Mouse (Mus musculus) myocyte (in vitro differentiated cells): ENCODE results near the gene Olfr1377. TPM values are rescaled to one million over a fixed set of nuclear protein-coding genes. Genes with fewer than 3 reads are reported as not detected.

Source experiments
- H3K27me3 ChIP-seq: one replicate; pipeline ENCODE4 v1.6.1; 2011; ENCODE audit not compliant: control insufficient read depth, insufficient read depth, insufficient read length
- H3K36me3 ChIP-seq: one replicate; pipeline ENCODE4 v1.6.1; 2011; ENCODE audit not compliant: control insufficient read depth, insufficient read depth
- H3K4me2 ChIP-seq: one replicate; pipeline ENCODE4 v1.6.1; 2011; ENCODE audit warnings: low read depth, control low read depth
- H3K4me3 ChIP-seq: one replicate; pipeline ENCODE4 v1.5.1; 2011; ENCODE audit warnings: mild to moderate bottlenecking, control low read depth, moderate library complexity
- H3K79me2 ChIP-seq: one replicate; pipeline ENCODE4 v1.6.1; 2011; ENCODE audit not compliant: control insufficient read depth, insufficient read depth
- H3ac ChIP-seq: one replicate; pipeline ENCODE4 v1.6.1; 2011; ENCODE audit not compliant: control insufficient read depth, insufficient read length
- CEBPB ChIP-seq: IDR thresholded peaks from 2 replicates; pipeline ENCODE4 v1.6.1; 2011; ENCODE audit warnings: mild to moderate bottlenecking, moderate library complexity; ENCODE audit not compliant: poor library complexity, insufficient read depth, severe bottlenecking
- E2F4 ChIP-seq: IDR thresholded peaks from one replicate; pipeline ENCODE4 v1.6.1; 2011; ENCODE audit warnings: mild to moderate bottlenecking, control low read depth, moderate library complexity; ENCODE audit not compliant: insufficient read depth
- MAX ChIP-seq: IDR thresholded peaks from one replicate; pipeline ENCODE4 v1.6.1; 2011; ENCODE audit warnings: low read depth, mild to moderate bottlenecking, control low read depth
- MYOD1 ChIP-seq, 3 experiments: IDR thresholded peaks; one replicate each; pipeline ENCODE4 v1.6.1; 2011; ENCODE audit warnings: control low read depth in 2 of 3, low read depth in 2 of 3, mild to moderate bottlenecking in 2 of 3, moderate library complexity in 1 of 3; ENCODE audit not compliant: insufficient read length in 2 of 3, control insufficient read depth in 1 of 3
- MYOG ChIP-seq, 3 experiments: IDR thresholded peaks; one replicate each; pipeline ENCODE4 v1.6.1; 2011; ENCODE audit warnings: control low read depth in 2 of 3, low read depth in 2 of 3, mild to moderate bottlenecking in 2 of 3; ENCODE audit not compliant: insufficient read length in 2 of 3, control insufficient read depth in 1 of 3, insufficient read depth in 1 of 3
- POLR2A ChIP-seq: IDR thresholded peaks from one replicate; pipeline ENCODE4 v1.6.1; 2011; ENCODE audit warnings: low read depth, mild to moderate bottlenecking, control low read depth, moderate library complexity; ENCODE audit not compliant: insufficient read length
- POLR2AphosphoS2 ChIP-seq: IDR thresholded peaks from one replicate; pipeline ENCODE4 v1.6.1; 2011; ENCODE audit warnings: low read depth, control low read depth; ENCODE audit not compliant: insufficient read length
- REST ChIP-seq: IDR thresholded peaks from one replicate; pipeline ENCODE4 v1.6.1; 2011; ENCODE audit warnings: mild to moderate bottlenecking, control low read depth, moderate library complexity; ENCODE audit not compliant: insufficient read depth, insufficient read length
- SRF ChIP-seq: IDR thresholded peaks from one replicate; pipeline ENCODE4 v1.6.1; 2011; ENCODE audit warnings: low read depth; ENCODE audit not compliant: control insufficient read depth, insufficient read length
- TCF12 ChIP-seq: IDR thresholded peaks from one replicate; pipeline ENCODE4 v1.6.1; 2011; ENCODE audit warnings: mild to moderate bottlenecking, control low read depth; ENCODE audit not compliant: poor library complexity, insufficient read depth, severe bottlenecking
- TCF3 ChIP-seq: IDR thresholded peaks from one replicate; pipeline ENCODE4 v1.6.1; 2011; ENCODE audit warnings: low read depth, control low read depth; ENCODE audit not compliant: insufficient read length
- USF1 ChIP-seq: IDR thresholded peaks from one replicate; pipeline ENCODE4 v1.6.1; 2011; ENCODE audit warnings: low read depth, mild to moderate bottlenecking, control low read depth, moderate library complexity
- polyA plus RNA-seq: library from polyadenylated mRNA; unstranded; fragments of >200 nt; fragmentation: generic; extraction: Trizol; gene quantifications from one replicate; pipeline ENCODE4 v1.2.1, GENCODE M21; 2012; ENCODE audit warnings: missing spikeins

Gene Olfr1377
- not detected for polyA plus RNA-seq

- Histone ChIP-seq H3K4me2 (no peak within 1 kb of the TSS), H3K4me3 (no peak within 1 kb of the TSS), H3ac (no peak within 1 kb of the TSS), H3K36me3 (no peaks in the 10 kb centered on the region), H3K79me2 (no peaks in the 10 kb centered on the region), H3K27me3 (peaks cover 9% of the 10 kb centered on the region)
- TF ChIP-seq MYOD1 (IDR thresholded peaks at IDR 0.05; ENCODE audit: control insufficient read depth in 1 of 3, insufficient read length in 2 of 3, low read depth in 2 of 3) (no peak), TCF12 (no peak), E2F4 (no peak), TCF3 (no peak), CEBPB (no peak), MAX (no peak), USF1 (no peak), REST (no peak), POLR2AphosphoS2 (no peak), MYOG (IDR thresholded peaks at IDR 0.05; ENCODE audit: control insufficient read depth in 1 of 3, insufficient read depth in 1 of 3, insufficient read length in 2 of 3, low read depth in 2 of 3) (no peak), SRF (no peak), POLR2A (no peak)
Observed at GRCm38 (mm10) chr11:50981667-50982066, at the start of gene Olfr1377. TSS of gene Olfr1377 (plus strand) at chr11:50981967.

GRCm38 (mm10) chr11:50932040-50932439 is 49.7 kb upstream of the Olfr1377 start:
- Histone ChIP-seq H3K27me3 (peaks cover 10% of the 10 kb centered on the region), H3K36me3 (no peaks in the 10 kb centered on the region), H3K79me2 (no peaks in the 10 kb centered on the region), H3ac (no peak overlapping the region), H3K4me2 (peak overlapping the region; percentile 70), H3K4me3 (peak overlapping the region; percentile 23)
- TF ChIP-seq MYOG (IDR thresholded peaks at IDR 0.05; ENCODE audit: control insufficient read depth in 1 of 3, insufficient read depth in 1 of 3, insufficient read length in 2 of 3, low read depth in 2 of 3) (no peak), TCF3 (no peak), TCF12 (no peak), SRF (no peak), MYOD1 (IDR thresholded peaks at IDR 0.05; ENCODE audit: control insufficient read depth in 1 of 3, insufficient read length in 2 of 3, low read depth in 2 of 3) (no peak), POLR2AphosphoS2 (no peak), MAX (no peak), USF1 (no peak), CEBPB (no peak), E2F4 (no peak), REST (no peak), POLR2A (no peak)

- no peak for TF ChIP-seq REST
- TF ChIP-seq POLR2A, result no peak
- no peak for TF ChIP-seq SRF
- TF ChIP-seq MYOG (IDR thresholded peaks at IDR 0.05; ENCODE audit: control insufficient read depth in 1 of 3, insufficient read depth in 1 of 3, insufficient read length in 2 of 3, low read depth in 2 of 3), result no peak
- TF ChIP-seq TCF3, result no peak
- no peak for TF ChIP-seq MYOD1 (IDR thresholded peaks at IDR 0.05; ENCODE audit: control insufficient read depth in 1 of 3, insufficient read length in 2 of 3, low read depth in 2 of 3)
- no peak for TF ChIP-seq MAX
- no peak for TF ChIP-seq TCF12
- no peak for TF ChIP-seq E2F4
- H3K4me2 ChIP-seq, result no peak overlapping the region
- H3ac ChIP-seq, result no peak overlapping the region
- no peaks in the 10 kb centered on the region for H3K79me2 ChIP-seq
- H3K36me3 ChIP-seq, result no peaks in the 10 kb centered on the region
- H3K27me3 ChIP-seq, result peaks cover 46% of the 10 kb centered on the region
- no peak overlapping the region for H3K4me3 ChIP-seq
Observed at GRCm38 (mm10) chr11:50938435-50938834, 43.3 kb upstream of the Olfr1377 start.

GRCm38 (mm10) chr11:50939621-50940366 is 42.0 kb upstream of the Olfr1377 start:
- peaks cover 50% of the 10 kb centered on the region for H3K27me3 ChIP-seq
- no peaks in the 10 kb centered on the region for H3K79me2 ChIP-seq
- H3K4me3 ChIP-seq, result no peak overlapping the region
- TF ChIP-seq REST (no peak), USF1 (no peak), POLR2A (no peak), POLR2AphosphoS2 (no peak), MYOG (IDR thresholded peaks at IDR 0.05; ENCODE audit: control insufficient read depth in 1 of 3, insufficient read depth in 1 of 3, insufficient read length in 2 of 3, low read depth in 2 of 3) (no peak), TCF12 (no peak), SRF (no peak), MAX (no peak), E2F4 (no peak), CEBPB (no peak), TCF3 (no peak), MYOD1 (IDR thresholded peaks at IDR 0.05; ENCODE audit: control insufficient read depth in 1 of 3, insufficient read length in 2 of 3, low read depth in 2 of 3) (no peak)
- no peak overlapping the region for H3K4me2 ChIP-seq
- H3K36me3 ChIP-seq, result no peaks in the 10 kb centered on the region
- H3ac ChIP-seq, result no peak overlapping the region
